Mouse (Mus musculus): ENCODE measurements around the gene Bpifc. TPM values are rescaled to one million over a fixed set of nuclear protein-coding genes. Genes with fewer than 3 reads are reported as not detected.
A peak's percentile ranks its signal among the peaks of the same experiment; 100 is the strongest.
"Not testable (repeated sequence)": the region's sequence is repeated elsewhere in the genome, so short reads cannot be mapped to it uniquely, and the experiment has no call there.

Gene Bpifc
- polyA plus RNA-seq, 1 experiment from 2014 or later: not detected

- H3K9ac ChIP-seq (replicated peaks; ENCODE audit: low read depth, low read length): no peak overlapping the region
- H3K27ac ChIP-seq (ENCODE audit: low read length): no peak overlapping the region
- H3K36me3 ChIP-seq (ENCODE audit: control insufficient read depth, insufficient read depth): peaks cover 3% of the 10 kb centered on the region; the same call in 1 of the 2 replicates
- no peak for ATAC-seq
- WGBS: 86% methylated on average over 8 of the region's 8 CpGs
- no peak overlapping the region for H3K4me3 ChIP-seq (replicated peaks; ENCODE audit: low read length)
- no peaks in the 10 kb centered on the region for H3K4me1 ChIP-seq (replicated peaks; ENCODE audit: control insufficient read depth, insufficient read depth, low read length)
- no peak overlapping the region for H3K4me2 ChIP-seq (ENCODE audit: low read length)
- H3K27me3 ChIP-seq (replicated peaks; ENCODE audit: control insufficient read depth, insufficient read depth, low read length): no peaks in the 10 kb centered on the region
- no peaks in the 10 kb centered on the region for H3K9me3 ChIP-seq (ENCODE audit: control insufficient read depth, low read length)
Measured at GRCm38 (mm10) chr10:86044066-86044465, 32.4 kb upstream of the Bpifc start.

GRCm38 (mm10) chr10:86043651-86044050 is 32.0 kb upstream of the Bpifc start:
- no peak overlapping the region for H3K27ac ChIP-seq (ENCODE audit: low read length)
- H3K9me3 ChIP-seq (ENCODE audit: control insufficient read depth, low read length): no peaks in the 10 kb centered on the region
- ATAC-seq: no peak
- no peak overlapping the region for H3K9ac ChIP-seq (replicated peaks; ENCODE audit: low read depth, low read length)
- H3K4me1 ChIP-seq (replicated peaks; ENCODE audit: control insufficient read depth, insufficient read depth, low read length): no peaks in the 10 kb centered on the region
- 76% methylated on average over 4 of the region's 4 CpGs for WGBS
- H3K4me2 ChIP-seq (ENCODE audit: low read length): no peak overlapping the region
- H3K36me3 ChIP-seq (ENCODE audit: control insufficient read depth, insufficient read depth): peaks cover 3% of the 10 kb centered on the region; the same call in 1 of the 2 replicates
- no peaks in the 10 kb centered on the region for H3K27me3 ChIP-seq (replicated peaks; ENCODE audit: control insufficient read depth, insufficient read depth, low read length)
- H3K4me3 ChIP-seq (replicated peaks; ENCODE audit: low read length): no peak overlapping the region

- no peak overlapping the region for H3K9ac ChIP-seq (replicated peaks; ENCODE audit: low read depth, low read length)
- no peak overlapping the region for H3K4me2 ChIP-seq (ENCODE audit: low read length)
- H3K27ac ChIP-seq (ENCODE audit: low read length): no peak overlapping the region
- no peak for ATAC-seq
- no peak overlapping the region for H3K4me3 ChIP-seq (replicated peaks; ENCODE audit: low read length)
- no peaks in the 10 kb centered on the region for H3K9me3 ChIP-seq (ENCODE audit: control insufficient read depth, low read length)
- H3K4me1 ChIP-seq (replicated peaks; ENCODE audit: control insufficient read depth, insufficient read depth, low read length): no peaks in the 10 kb centered on the region
- no peaks in the 10 kb centered on the region for H3K36me3 ChIP-seq (ENCODE audit: control insufficient read depth, insufficient read depth)
- 82% methylated on average over 2 of the region's 2 CpGs for WGBS
- no peaks in the 10 kb centered on the region for H3K27me3 ChIP-seq (replicated peaks; ENCODE audit: control insufficient read depth, insufficient read depth, low read length)
Measured at GRCm38 (mm10) chr10:86034007-86034728, 22.5 kb upstream of the Bpifc start.

- Histone ChIP-seq H3K4me1 (replicated peaks; ENCODE audit: control insufficient read depth, insufficient read depth, low read length) (no peaks in the 10 kb centered on the region), H3K4me3 (replicated peaks; ENCODE audit: low read length) (no peak overlapping the region), H3K9ac (replicated peaks; ENCODE audit: low read depth, low read length) (no peak overlapping the region), H3K9me3 (ENCODE audit: control insufficient read depth, low read length) (no peaks in the 10 kb centered on the region), H3K4me2 (ENCODE audit: low read length) (no peak overlapping the region), H3K27ac (ENCODE audit: low read length) (no peak overlapping the region), H3K27me3 (replicated peaks; ENCODE audit: control insufficient read depth, insufficient read depth, low read length) (no peaks in the 10 kb centered on the region), H3K36me3 (ENCODE audit: control insufficient read depth, insufficient read depth) (no peaks in the 10 kb centered on the region)
- 73% methylated on average over 3 of the region's 3 CpGs for WGBS
- ATAC-seq: no peak
Measured at GRCm38 (mm10) chr10:86032517-86032916, 20.8 kb upstream of the Bpifc start.

GRCm38 (mm10) chr10:86030743-86031142 is 19.0 kb upstream of the Bpifc start:
- Histone ChIP-seq H3K9me3 (ENCODE audit: control insufficient read depth, low read length) (no peaks in the 10 kb centered on the region), H3K36me3 (ENCODE audit: control insufficient read depth, insufficient read depth) (no peaks in the 10 kb centered on the region), H3K4me1 (replicated peaks; ENCODE audit: control insufficient read depth, insufficient read depth, low read length) (no peaks in the 10 kb centered on the region), H3K9ac (replicated peaks; ENCODE audit: low read depth, low read length) (no peak overlapping the region), H3K4me2 (ENCODE audit: low read length) (no peak overlapping the region), H3K4me3 (replicated peaks; ENCODE audit: low read length) (no peak overlapping the region), H3K27me3 (replicated peaks; ENCODE audit: control insufficient read depth, insufficient read depth, low read length) (no peaks in the 10 kb centered on the region), H3K27ac (ENCODE audit: low read length) (no peak overlapping the region)
- ATAC-seq: no peak
- WGBS: 88% methylated on average over 7 of the region's 7 CpGs

- not testable (repeated sequence) for H3K4me1 ChIP-seq (replicated peaks; ENCODE audit: control insufficient read depth, insufficient read depth, low read length); H3K4me2 ChIP-seq (ENCODE audit: low read length); H3K36me3 ChIP-seq (ENCODE audit: control insufficient read depth, insufficient read depth); H3K4me3 ChIP-seq (replicated peaks; ENCODE audit: low read length); H3K27ac ChIP-seq (ENCODE audit: low read length); H3K9ac ChIP-seq (replicated peaks; ENCODE audit: low read depth, low read length); H3K9me3 ChIP-seq (ENCODE audit: control insufficient read depth, low read length); H3K27me3 ChIP-seq (replicated peaks; ENCODE audit: control insufficient read depth, insufficient read depth, low read length); ATAC-seq
- WGBS: 84% methylated on average over 1 of the region's 1 CpGs
Measured at GRCm38 (mm10) chr10:86026807-86027206, 15.1 kb upstream of the Bpifc start.

GRCm38 (mm10) chr10:86026354-86026753 is 14.7 kb upstream of the Bpifc start:
- Histone ChIP-seq H3K9me3 (ENCODE audit: control insufficient read depth, low read length) (no peaks in the 10 kb centered on the region), H3K4me3 (replicated peaks; ENCODE audit: low read length) (no peak overlapping the region), H3K27me3 (replicated peaks; ENCODE audit: control insufficient read depth, insufficient read depth, low read length) (no peaks in the 10 kb centered on the region), H3K9ac (replicated peaks; ENCODE audit: low read depth, low read length) (no peak overlapping the region), H3K4me2 (ENCODE audit: low read length) (no peak overlapping the region), H3K4me1 (replicated peaks; ENCODE audit: control insufficient read depth, insufficient read depth, low read length) (peaks cover 4% of the 10 kb centered on the region; the same call in 1 of the 2 replicates), H3K27ac (ENCODE audit: low read length) (no peak overlapping the region), H3K36me3 (ENCODE audit: control insufficient read depth, insufficient read depth) (no peaks in the 10 kb centered on the region)
- no peak for ATAC-seq
- 98% methylated on average over 3 of the region's 3 CpGs for WGBS

- Histone ChIP-seq H3K27ac (ENCODE audit: low read length) (no peak overlapping the region), H3K9me3 (ENCODE audit: control insufficient read depth, low read length) (no peaks in the 10 kb centered on the region), H3K4me3 (replicated peaks; ENCODE audit: low read length) (no peak overlapping the region), H3K4me1 (replicated peaks; ENCODE audit: control insufficient read depth, insufficient read depth, low read length) (peaks cover 6% of the 10 kb centered on the region; the same call in 1 of the 2 replicates), H3K4me2 (ENCODE audit: low read length) (no peak overlapping the region), H3K9ac (replicated peaks; ENCODE audit: low read depth, low read length) (no peak overlapping the region), H3K36me3 (ENCODE audit: control insufficient read depth, insufficient read depth) (no peaks in the 10 kb centered on the region), H3K27me3 (replicated peaks; ENCODE audit: control insufficient read depth, insufficient read depth, low read length) (no peaks in the 10 kb centered on the region)
- no peak for ATAC-seq
- WGBS: 83% methylated on average over 2 of the region's 2 CpGs
Measured at GRCm38 (mm10) chr10:86025906-86026305, 14.2 kb upstream of the Bpifc start.

- H3K27me3 ChIP-seq (replicated peaks; ENCODE audit: control insufficient read depth, insufficient read depth, low read length): no peaks in the 10 kb centered on the region
- H3K36me3 ChIP-seq (ENCODE audit: control insufficient read depth, insufficient read depth): no peaks in the 10 kb centered on the region
- H3K27ac ChIP-seq (ENCODE audit: low read length): no peak overlapping the region
- no peak overlapping the region for H3K4me3 ChIP-seq (replicated peaks; ENCODE audit: low read length)
- no peak overlapping the region for H3K9ac ChIP-seq (replicated peaks; ENCODE audit: low read depth, low read length)
- no peaks in the 10 kb centered on the region for H3K9me3 ChIP-seq (ENCODE audit: control insufficient read depth, low read length)
- H3K4me1 ChIP-seq (replicated peaks; ENCODE audit: control insufficient read depth, insufficient read depth, low read length): peaks cover 6% of the 10 kb centered on the region; the same call in 1 of the 2 replicates
- ATAC-seq: no peak
- H3K4me2 ChIP-seq (ENCODE audit: low read length): no peak overlapping the region
Measured at GRCm38 (mm10) chr10:86023149-86023548, 11.5 kb upstream of the Bpifc start.

GRCm38 (mm10) chr10:86022474-86022816 is 10.8 kb upstream of the Bpifc start:
- Histone ChIP-seq H3K9me3 (ENCODE audit: control insufficient read depth, low read length) (no peaks in the 10 kb centered on the region), H3K4me2 (ENCODE audit: low read length) (peak overlapping the region; percentile 84), H3K36me3 (ENCODE audit: control insufficient read depth, insufficient read depth) (no peaks in the 10 kb centered on the region), H3K4me3 (replicated peaks; ENCODE audit: low read length) (peak overlapping the region; percentile 88), H3K27me3 (replicated peaks; ENCODE audit: control insufficient read depth, insufficient read depth, low read length) (no peaks in the 10 kb centered on the region), H3K9ac (replicated peaks; ENCODE audit: low read depth, low read length) (peak overlapping the region; percentile 87), H3K4me1 (replicated peaks; ENCODE audit: control insufficient read depth, insufficient read depth, low read length) (peaks cover 6% of the 10 kb centered on the region; the same call in 1 of the 2 replicates), H3K27ac (ENCODE audit: low read length) (no peak overlapping the region)
- 7% methylated on average over 6 of the region's 6 CpGs for WGBS
- ATAC-seq: peak; percentile 11; the same call in 1 of the 2 replicates
